In genomic region chr12:116594457-116594856, GRCm38 (mm10) we compare ENCODE assay signal across 16 mouse cellular contexts.
DNase-seq lines count a peak whose midpoint lies in the region; ATAC-seq and TF ChIP-seq lines count a peak whose summit lies in the region.
"Had no signal": no experiment of that assay in that cellular context is flagged by ENCODE, and none has a peak within 500 bp of the region (broad histone marks: within the 10 kb centered on the region; RNA-seq: fewer than 3 reads in every experiment).

No protein-coding gene starts in this region.

- H3K9me3 ChIP-seq in forebrain, postnatal 0 days (ENCODE audit: low read length), result no peaks in the 10 kb centered on the region
- H3K9me3 ChIP-seq in forebrain, embryonic 14.5 days (replicated peaks; ENCODE audit: control insufficient read depth, low read length), result no peaks in the 10 kb centered on the region
- H3K9me3 ChIP-seq in midbrain, embryonic 15.5 days, result no peaks in the 10 kb centered on the region
- H3K9me3 ChIP-seq in midbrain, embryonic 10.5 days (replicated peaks), result no peaks in the 10 kb centered on the region
- no peaks in the 10 kb centered on the region for H3K9me3 ChIP-seq in neural tube, embryonic 13.5 days
- H3K9me3 ChIP-seq: embryonic facial prominence, embryonic 15.5 days; forebrain, embryonic 13.5 days; kidney, embryonic 15.5 days had no signal

- H3K27me3 ChIP-seq in forebrain, postnatal 0 days (ENCODE audit: insufficient read depth, low read length), result no peaks in the 10 kb centered on the region
- H3K27me3 ChIP-seq in forebrain, embryonic 14.5 days (replicated peaks; ENCODE audit: control insufficient read depth, insufficient read depth, low read length), result no peaks in the 10 kb centered on the region
- H3K27me3 ChIP-seq in midbrain, embryonic 15.5 days (replicated peaks), result no peaks in the 10 kb centered on the region
- no peaks in the 10 kb centered on the region for H3K27me3 ChIP-seq in midbrain, embryonic 10.5 days (ENCODE audit: low read depth, poor library complexity, severe bottlenecking)
- no peaks in the 10 kb centered on the region for H3K27me3 ChIP-seq in neural tube, embryonic 13.5 days
- H3K27me3 ChIP-seq: embryonic facial prominence, embryonic 15.5 days; forebrain, embryonic 13.5 days; kidney, embryonic 15.5 days had no signal

- H3K27ac ChIP-seq in forebrain, postnatal 0 days (ENCODE audit: low read depth, low read length), result peak overlapping the region; percentile 81
- H3K27ac ChIP-seq in forebrain, embryonic 14.5 days (ENCODE audit: low read depth, low read length), result no peak overlapping the region; the same call in 1 of the 2 replicates
- 0 out of 2 replicates have a peak overlapping the region, but pooled peaks have one; percentile 26 for H3K27ac ChIP-seq in midbrain, embryonic 15.5 days
- H3K27ac ChIP-seq in midbrain, embryonic 10.5 days (replicated peaks), result no peak overlapping the region
- peak overlapping the region; percentile 74 for H3K27ac ChIP-seq in neural tube, embryonic 13.5 days (replicated peaks)
- H3K27ac ChIP-seq: embryonic facial prominence, embryonic 15.5 days; forebrain, embryonic 13.5 days; kidney, embryonic 15.5 days had no signal

- H3K36me3 ChIP-seq in forebrain, postnatal 0 days (ENCODE audit: insufficient read depth), result no peaks in the 10 kb centered on the region
- H3K36me3 ChIP-seq in forebrain, embryonic 14.5 days (ENCODE audit: control insufficient read depth, insufficient read depth, low read length), result no peaks in the 10 kb centered on the region
- no peaks in the 10 kb centered on the region for H3K36me3 ChIP-seq in midbrain, embryonic 15.5 days (replicated peaks)
- H3K36me3 ChIP-seq in midbrain, embryonic 10.5 days, result no peaks in the 10 kb centered on the region
- no peaks in the 10 kb centered on the region for H3K36me3 ChIP-seq in neural tube, embryonic 13.5 days
- H3K36me3 ChIP-seq: embryonic facial prominence, embryonic 15.5 days; kidney, embryonic 15.5 days had no signal

- H3K4me2 ChIP-seq in forebrain, postnatal 0 days (ENCODE audit: low read depth), result no peak overlapping the region
- H3K4me2 ChIP-seq in forebrain, embryonic 14.5 days (ENCODE audit: low read length), result no peak overlapping the region
- no peak overlapping the region for H3K4me2 ChIP-seq in midbrain, embryonic 15.5 days
- H3K4me2 ChIP-seq in neural tube, embryonic 13.5 days, result no peak overlapping the region
- H3K4me2 ChIP-seq: embryonic facial prominence, embryonic 15.5 days; forebrain, embryonic 13.5 days; kidney, embryonic 15.5 days; lung, embryonic 14.5 days had no signal

- H3K4me3 ChIP-seq in forebrain, postnatal 0 days (ENCODE audit: low read depth, low read length), result no peak overlapping the region
- no peak overlapping the region for H3K4me3 ChIP-seq in forebrain, embryonic 14.5 days (ENCODE audit: low read depth, low read length)
- no peak overlapping the region for H3K4me3 ChIP-seq in midbrain, embryonic 15.5 days
- H3K4me3 ChIP-seq in midbrain, embryonic 10.5 days, result no peak overlapping the region
- no peak overlapping the region for H3K4me3 ChIP-seq in neural tube, embryonic 13.5 days
- H3K4me3 ChIP-seq: embryonic facial prominence, embryonic 15.5 days; forebrain, embryonic 13.5 days; kidney, embryonic 15.5 days had no signal

- H3K4me1 ChIP-seq in forebrain, postnatal 0 days (ENCODE audit: insufficient read depth), result peaks cover 16% of the 10 kb centered on the region
- peaks cover 3% of the 10 kb centered on the region; the same call in 1 of the 2 replicates for H3K4me1 ChIP-seq in forebrain, embryonic 14.5 days (ENCODE audit: control insufficient read depth, insufficient read depth, low read length)
- H3K4me1 ChIP-seq in midbrain, embryonic 15.5 days, result peaks cover 23% of the 10 kb centered on the region
- peaks cover 22% of the 10 kb centered on the region for H3K4me1 ChIP-seq in midbrain, embryonic 10.5 days
- peaks cover 35% of the 10 kb centered on the region for H3K4me1 ChIP-seq in neural tube, embryonic 13.5 days (replicated peaks)
- H3K4me1 ChIP-seq: embryonic facial prominence, embryonic 15.5 days; kidney, embryonic 15.5 days had no signal

- no peak overlapping the region for H3K9ac ChIP-seq in forebrain, postnatal 0 days
- no peak overlapping the region for H3K9ac ChIP-seq in forebrain, embryonic 14.5 days (ENCODE audit: low read length)
- no peak overlapping the region for H3K9ac ChIP-seq in midbrain, embryonic 15.5 days
- peak overlapping the region; percentile 22; the same call in 1 of the 2 replicates for H3K9ac ChIP-seq in neural tube, embryonic 13.5 days
- H3K9ac ChIP-seq: embryonic facial prominence, embryonic 15.5 days; forebrain, embryonic 13.5 days; kidney, embryonic 15.5 days; lung, embryonic 14.5 days had no signal

- TF ChIP-seq CTCF in forebrain, postnatal 0 days (IDR thresholded peaks at IDR 0.05; ENCODE audit: low read depth), result no peak

- 68% methylated on average over 8 of the region's 8 CpGs for WGBS in forebrain, postnatal 0 days
- 81% methylated on average over 8 of the region's 8 CpGs for WGBS in forebrain, embryonic 14.5 days
- 72% methylated on average over 8 of the region's 8 CpGs for WGBS in midbrain, embryonic 15.5 days
- 87% methylated on average over 8 of the region's 8 CpGs for WGBS in midbrain, embryonic 10.5 days
- WGBS in neural tube, embryonic 13.5 days, result 68% methylated on average over 8 of the region's 8 CpGs

- no peak for DNase-seq in forebrain, postnatal 0 days
- DNase-seq in forebrain, embryonic 14.5 days (ENCODE audit: low spot score), result no peak
- no peak for DNase-seq in midbrain, embryonic 10.5 days (ENCODE audit: low spot score)
- DNase-seq in embryo, embryonic 9.5 days (ENCODE audit: extremely low spot score), result no peak
- DNase-seq in layer of hippocampus, postnatal 25 days (ENCODE audit: extremely low spot score in 1 of 2, low spot score in 1 of 2), result no peak
- DNase-seq: adrenal gland, adult 2 months; cerebellum, adult 18-20 months; gastrocnemius, postnatal 14 days; lung, embryonic 14.5 days; right cerebral cortex, postnatal 4 days had no signal

- peak; percentile 54 for ATAC-seq in forebrain, postnatal 0 days
- ATAC-seq in forebrain, embryonic 14.5 days, result no peak
- no peak for ATAC-seq in midbrain, embryonic 15.5 days (replicated peaks)
- ATAC-seq in granulocyte monocyte progenitor cell, adult 5-6 weeks (replicated peaks; ENCODE audit: poor library complexity, severe bottlenecking), result peak; percentile 74
- ATAC-seq in neural tube, embryonic 13.5 days (ENCODE audit: low read depth), result peak; percentile 58
- ATAC-seq: forebrain, embryonic 13.5 days had no signal

Comparison
In these comparisons a context has a peak if more than half of its experiments do, and no peak if none do; other contexts are left out.
1. ATAC-seq: peak in forebrain, postnatal 0 days (single experiment), granulocyte monocyte progenitor cell, adult 5-6 weeks (single experiment) and neural tube, embryonic 13.5 days (single experiment); none in forebrain, embryonic 14.5 days (single experiment) and midbrain, embryonic 15.5 days (single experiment).
2. H3K27ac ChIP-seq: peak in forebrain, postnatal 0 days (single experiment), midbrain, embryonic 15.5 days (single experiment) and neural tube, embryonic 13.5 days (single experiment); none in forebrain, embryonic 14.5 days (single experiment) and midbrain, embryonic 10.5 days (single experiment).